Mouse (Mus musculus): Measurements from ENCODE around the gene Jakmip3. TPM values are rescaled to one million over a fixed set of nuclear protein-coding genes. Genes with fewer than 3 reads are reported as not detected.

Gene Jakmip3
- polyA plus RNA-seq, 1 experiment from 2014 or later: not detected

GRCm38 (mm10) chr7:139128994-139129393 lies 188.5 kb downstream of the Jakmip3 start:
- H3K4me2 ChIP-seq: no peak overlapping the region
- H3K9me3 ChIP-seq (replicated peaks): no peaks in the 10 kb centered on the region
- H3K27ac ChIP-seq: no peak overlapping the region
- 43% methylated on average over 4 of the region's 4 CpGs for WGBS (ENCODE audit: insufficient replicate concordance)
- no peak overlapping the region for H3K9ac ChIP-seq
- H3K4me1 ChIP-seq (replicated peaks): no peaks in the 10 kb centered on the region
- no peaks in the 10 kb centered on the region for H3K36me3 ChIP-seq
- no peak overlapping the region for H3K4me3 ChIP-seq (replicated peaks)
- no peaks in the 10 kb centered on the region for H3K27me3 ChIP-seq
- DNase-seq (no peak), ATAC-seq (ENCODE audit: low read depth) (no peak)

- no peaks in the 10 kb centered on the region for H3K9me3 ChIP-seq (replicated peaks)
- H3K36me3 ChIP-seq: no peaks in the 10 kb centered on the region
- no peak for ATAC-seq (ENCODE audit: low read depth)
- no peaks in the 10 kb centered on the region for H3K27me3 ChIP-seq
- 47% methylated on average over 6 of the region's 6 CpGs for WGBS (ENCODE audit: insufficient replicate concordance)
- H3K4me3 ChIP-seq (replicated peaks): no peak overlapping the region
- no peak overlapping the region for H3K9ac ChIP-seq
- H3K4me1 ChIP-seq (replicated peaks): no peaks in the 10 kb centered on the region
- no peak overlapping the region for H3K27ac ChIP-seq
- DNase-seq: no peak
- no peak overlapping the region for H3K4me2 ChIP-seq
Observed at GRCm38 (mm10) chr7:139130361-139130760, 189.8 kb downstream of the Jakmip3 start.

- Histone ChIP-seq H3K36me3 (no peaks in the 10 kb centered on the region), H3K4me1 (replicated peaks) (no peaks in the 10 kb centered on the region), H3K9ac (no peak overlapping the region), H3K4me3 (replicated peaks) (no peak overlapping the region), H3K27me3 (no peaks in the 10 kb centered on the region), H3K27ac (no peak overlapping the region), H3K9me3 (replicated peaks) (no peaks in the 10 kb centered on the region), H3K4me2 (no peak overlapping the region)
- 31% methylated on average over 8 of the region's 8 CpGs for WGBS (ENCODE audit: insufficient replicate concordance)
- ATAC-seq (ENCODE audit: low read depth) (no peak), DNase-seq (no peak)
Observed at GRCm38 (mm10) chr7:139131538-139131937, 191.0 kb downstream of the Jakmip3 start.

GRCm38 (mm10) chr7:139133446-139133845 lies 192.9 kb downstream of the Jakmip3 start:
- ATAC-seq (ENCODE audit: low read depth) (no peak), DNase-seq (no peak)
- Histone ChIP-seq H3K4me1 (replicated peaks) (no peaks in the 10 kb centered on the region), H3K36me3 (no peaks in the 10 kb centered on the region), H3K27ac (no peak overlapping the region), H3K9me3 (replicated peaks) (no peaks in the 10 kb centered on the region), H3K27me3 (no peaks in the 10 kb centered on the region), H3K4me3 (replicated peaks) (no peak overlapping the region), H3K9ac (no peak overlapping the region), H3K4me2 (no peak overlapping the region)
- 56% methylated on average over 3 of the region's 3 CpGs for WGBS (ENCODE audit: insufficient replicate concordance)

Other genes with a start within 250 kb of the Jakmip3 start
- 18.0 and 18.3 TPM in 2 replicates for gene Ppp2r2d, start 94.7 kb upstream of the Jakmip3 start, polyA plus RNA-seq (2015; fragmentation: Nextera tagmentation; extraction: Ambion mirVana)
- gene Mapk1ip1, start 94.5 kb upstream of the Jakmip3 start, polyA plus RNA-seq (2015; fragmentation: Nextera tagmentation; extraction: Ambion mirVana): 3.3 and 3.8 TPM in 2 replicates
- gene Bnip3, start 31.2 kb upstream of the Jakmip3 start, polyA plus RNA-seq (2015; fragmentation: Nextera tagmentation; extraction: Ambion mirVana): 51.3 and 56.6 TPM in 2 replicates
- gene Dpysl4, start 145.3 kb downstream of the Jakmip3 start, polyA plus RNA-seq (2015; fragmentation: Nextera tagmentation; extraction: Ambion mirVana): 0.86 and 0.92 TPM in 2 replicates